Mouse (Mus musculus) c-Kit-positive CD71-positive TER-119-positive erythroid progenitor cells, embryonic 14.5 days (primary cell): Measurements from ENCODE around the gene Nav2.

ENCODE experiments used
- DNase-seq: peaks from one replicate; pipeline ENCODE4 v3.0.0-alpha.2; 2013; ENCODE audit warnings: low spot score

Nav2 gene

GRCm38 (mm10) chr7:48888751-48889150 is 19.8 kb upstream of the Nav2 start:
- no peak for DNase-seq

DNA sequence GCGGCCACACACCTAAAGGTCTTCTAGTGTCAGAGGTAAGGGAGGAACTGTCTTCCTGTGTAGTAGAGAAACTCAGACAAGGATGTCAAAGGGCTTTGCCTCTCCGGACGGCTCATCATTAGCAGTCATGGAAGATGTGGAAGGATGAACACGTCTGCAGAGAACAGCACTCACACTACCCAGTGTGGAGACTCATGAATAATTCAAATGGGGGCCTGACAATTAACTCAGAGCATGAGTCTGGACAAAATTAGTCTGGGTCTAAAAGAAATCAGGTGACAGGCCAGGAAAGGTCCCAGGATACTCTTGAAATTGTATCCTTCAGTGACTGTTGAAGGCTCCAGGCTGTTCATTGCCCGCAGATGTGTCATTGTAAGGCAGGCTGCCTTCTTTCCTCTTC is 17.5 kb upstream of the Nav2 start:
- no peak for DNase-seq

DNA sequence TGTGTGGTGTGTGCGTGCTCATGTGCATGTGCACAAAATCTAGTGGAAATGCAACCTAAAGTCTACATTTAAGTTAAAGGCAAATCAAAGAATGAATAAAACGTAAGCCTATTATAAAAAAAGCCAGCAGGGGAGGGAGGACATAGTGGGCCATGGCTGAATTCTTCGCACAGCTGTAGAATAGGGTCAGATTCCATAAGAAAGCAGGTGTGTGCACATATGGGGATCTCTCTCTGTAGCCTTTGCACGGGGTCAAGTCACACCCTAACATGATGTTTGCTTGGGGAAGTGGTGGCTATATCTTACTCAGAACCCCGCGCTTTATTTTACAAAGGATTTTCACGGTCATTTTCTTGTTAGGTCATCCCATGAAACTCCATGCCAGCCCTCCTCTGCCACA is 15.4 kb upstream of the Nav2 start:
- DNase-seq, result no peak

DNA sequence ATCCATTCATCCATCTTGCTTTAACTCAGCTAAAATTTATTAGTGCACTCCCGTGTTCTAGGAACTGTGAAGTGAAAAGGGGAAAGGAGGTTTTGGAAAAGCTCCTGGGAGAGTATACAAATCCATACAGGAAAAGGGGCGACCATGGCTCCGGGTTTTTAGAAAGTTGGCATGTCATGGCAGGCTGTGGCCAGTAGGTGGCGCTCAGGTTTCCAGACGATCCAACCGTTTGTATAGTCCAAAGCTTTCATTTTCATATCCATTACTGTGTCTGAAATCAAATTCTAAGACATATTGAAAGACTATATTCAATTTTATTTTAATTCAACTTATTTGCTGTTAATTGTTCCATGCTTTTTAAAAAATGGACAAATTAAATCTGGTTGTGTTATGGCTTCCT is 14.4 kb upstream of the Nav2 start:
- peak; percentile 60 for DNase-seq

DNA sequence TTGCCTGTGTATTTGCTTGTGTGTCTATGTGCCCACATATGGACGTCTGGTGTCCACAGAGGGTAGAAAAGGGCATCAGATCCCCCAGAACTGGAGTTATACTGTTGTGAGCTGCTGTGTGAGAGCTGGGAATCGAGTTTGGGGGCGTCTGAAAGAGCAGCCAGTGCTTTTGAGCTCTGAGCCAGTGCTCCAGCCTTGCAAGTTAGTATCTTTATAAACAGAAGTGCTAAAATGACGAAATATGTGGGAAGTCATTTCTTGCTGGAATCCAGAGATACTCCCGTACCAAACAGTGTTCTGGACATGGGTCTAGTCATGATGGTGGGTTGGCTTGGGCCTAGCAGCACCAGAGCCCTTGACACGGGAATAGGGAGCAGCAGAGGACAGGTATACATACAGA is 13.8 kb upstream of the Nav2 start:
- DNase-seq, result no peak

GRCm38 (mm10) chr7:48895475-48895874 is 13.0 kb upstream of the Nav2 start:
- no peak for DNase-seq

GRCm38 (mm10) chr7:48896051-48896450 is 12.5 kb upstream of the Nav2 start:
- no peak for DNase-seq

DNA sequence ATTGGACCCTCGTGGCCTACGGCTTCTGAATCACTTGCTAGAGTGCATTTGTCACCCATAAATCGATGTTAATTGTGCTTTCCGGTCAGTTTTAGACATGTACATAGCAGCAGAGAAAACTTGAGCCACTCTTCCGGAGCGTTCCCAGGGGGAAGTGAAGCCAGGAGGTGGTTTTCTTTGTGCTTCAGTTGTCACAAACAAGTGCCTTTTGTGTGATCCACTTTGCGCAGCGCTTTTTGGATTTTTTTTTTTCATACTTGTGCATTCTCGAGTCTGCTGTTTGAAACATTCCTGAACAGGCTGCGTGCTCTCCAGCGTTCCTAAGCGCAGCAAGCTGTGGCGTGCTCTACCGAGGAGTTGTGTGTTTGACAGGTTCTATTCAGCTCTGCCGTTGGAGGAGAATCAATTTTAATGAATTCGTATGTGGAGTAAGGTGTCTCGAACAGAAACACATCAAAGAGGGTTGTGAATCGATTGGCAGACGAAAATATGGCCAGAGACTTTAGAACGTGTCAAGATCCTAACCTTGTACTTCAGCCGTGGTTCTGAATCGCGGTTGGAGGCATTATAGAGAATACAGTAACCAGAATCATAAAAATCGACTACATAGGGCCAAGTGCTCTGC is 10.9 kb upstream of the Nav2 start:
- no peak for DNase-seq

- no peak for DNase-seq
These were observed 10.1 kb upstream of the Nav2 start for GRCm38 (mm10) chr7:48898416-48898815.

GRCm38 (mm10) chr7:48900408-48901167 is 7.9 kb upstream of the Nav2 start:
- DNase-seq, result no peak

DNA sequence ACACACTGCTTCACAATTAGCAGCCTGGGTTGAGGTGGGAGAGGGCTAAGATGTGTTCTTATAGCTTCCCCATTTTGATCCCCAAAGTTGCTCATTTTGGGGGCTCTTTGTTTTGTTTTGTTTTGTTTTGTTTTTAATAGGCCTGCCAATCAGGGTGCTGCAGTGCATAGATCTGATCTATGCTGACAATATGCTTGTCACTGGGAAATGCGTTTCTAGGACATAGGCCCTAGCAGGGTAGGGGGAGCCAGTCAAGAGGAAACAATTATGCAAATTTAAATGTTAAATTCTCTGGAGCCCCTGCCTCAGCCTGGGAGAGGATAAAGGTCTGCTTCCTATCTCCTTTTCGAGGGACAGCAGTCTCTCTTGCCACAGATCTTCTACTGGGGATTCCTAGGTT is 6.1 kb upstream of the Nav2 start:
- no peak for DNase-seq

- DNase-seq, result no peak
These were observed 791 bp downstream of the Nav2 start for GRCm38 (mm10) chr7:48909342-48909671.

DNA sequence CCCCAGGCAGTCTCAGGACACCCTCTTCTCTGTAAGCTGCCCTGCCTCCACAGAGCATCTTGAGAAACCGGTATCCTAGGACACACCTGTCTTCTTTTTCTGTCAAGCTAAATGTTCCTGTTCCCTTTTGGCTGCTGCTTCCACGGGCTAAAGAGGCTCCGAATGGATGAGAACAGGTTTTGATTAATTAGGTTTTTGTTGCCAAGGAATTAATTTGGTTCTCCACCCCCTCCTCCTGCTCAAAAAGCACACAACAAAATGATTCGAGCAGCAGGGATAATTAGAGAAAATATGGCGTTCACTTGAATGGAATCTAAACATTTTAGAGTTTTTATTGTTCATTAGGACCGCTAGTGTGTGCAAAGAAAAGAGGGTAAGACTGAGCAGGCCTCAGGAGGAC is 1.8 kb downstream of the Nav2 start:
- no peak for DNase-seq

DNA sequence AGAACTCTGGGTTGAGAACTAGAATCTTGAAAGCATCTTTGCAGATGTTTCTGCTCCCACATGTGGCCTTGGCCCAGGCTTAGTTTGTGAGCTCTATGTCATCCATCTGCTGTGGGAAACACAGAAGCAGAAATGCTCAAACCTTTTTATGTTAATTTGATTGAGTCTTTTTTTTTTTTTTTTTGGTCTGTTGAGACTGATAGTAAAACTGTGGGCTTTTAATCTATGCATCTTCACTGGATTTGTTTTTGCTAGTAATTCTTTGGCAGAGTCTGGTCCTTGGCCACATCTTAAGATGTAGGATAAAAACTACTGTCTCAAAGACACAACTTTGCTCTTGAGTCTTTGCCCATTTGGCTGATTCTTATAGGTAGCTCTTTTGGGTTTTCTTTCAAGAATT is 2.6 kb downstream of the Nav2 start:
- DNase-seq, result no peak

- DNase-seq, result no peak
These were observed 6.4 kb downstream of the Nav2 start for GRCm38 (mm10) chr7:48914630-48915506.

DNA sequence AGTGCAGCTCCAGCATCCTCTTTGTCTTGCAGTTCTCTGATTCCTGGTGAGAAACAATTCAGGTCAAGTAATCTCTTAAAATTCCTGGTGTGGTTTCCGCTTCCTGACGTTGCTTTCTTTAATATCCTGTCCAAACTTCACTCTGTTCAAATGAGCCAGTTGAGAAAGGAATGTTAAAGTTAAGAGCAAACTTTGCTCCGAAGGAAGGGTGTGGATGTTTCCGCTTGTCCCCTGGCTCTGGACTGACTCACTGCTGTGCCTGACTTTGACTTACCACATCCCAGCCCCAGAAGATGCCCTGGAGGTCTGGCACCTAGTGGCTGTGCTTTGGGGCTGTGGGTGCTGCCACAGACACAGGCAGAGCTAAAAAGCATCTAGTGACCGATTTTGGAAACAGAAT is 8.9 kb downstream of the Nav2 start:
- no peak for DNase-seq

DNA sequence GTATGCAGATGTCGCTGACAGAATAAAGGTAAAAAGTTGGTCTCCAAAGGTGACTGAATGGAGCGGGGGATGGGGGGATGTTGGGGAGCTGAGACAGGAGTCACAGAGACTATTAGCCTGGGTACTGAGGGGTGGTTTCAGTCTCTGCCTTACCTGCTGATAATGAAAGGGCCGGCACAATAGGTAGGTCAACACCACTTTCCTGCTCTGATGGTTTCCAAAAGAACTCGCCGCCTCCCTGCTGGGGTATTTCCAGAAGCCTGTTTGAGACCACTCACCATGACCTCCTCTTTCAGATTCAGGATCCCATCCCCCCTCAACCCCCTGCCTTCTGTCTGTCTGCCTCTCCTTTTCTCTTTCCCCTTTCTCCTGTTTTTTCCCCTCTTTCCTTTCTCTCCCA is 9.5 kb downstream of the Nav2 start:
- DNase-seq, result no peak

- DNase-seq, result no peak
These were observed 9.9 kb downstream of the Nav2 start for GRCm38 (mm10) chr7:48918389-48918788.

GRCm38 (mm10) chr7:48923620-48924019 is 15.1 kb downstream of the Nav2 start:
- DNase-seq, result no peak

GRCm38 (mm10) chr7:48925214-48925613 is 16.7 kb downstream of the Nav2 start:
- no peak for DNase-seq

DNA sequence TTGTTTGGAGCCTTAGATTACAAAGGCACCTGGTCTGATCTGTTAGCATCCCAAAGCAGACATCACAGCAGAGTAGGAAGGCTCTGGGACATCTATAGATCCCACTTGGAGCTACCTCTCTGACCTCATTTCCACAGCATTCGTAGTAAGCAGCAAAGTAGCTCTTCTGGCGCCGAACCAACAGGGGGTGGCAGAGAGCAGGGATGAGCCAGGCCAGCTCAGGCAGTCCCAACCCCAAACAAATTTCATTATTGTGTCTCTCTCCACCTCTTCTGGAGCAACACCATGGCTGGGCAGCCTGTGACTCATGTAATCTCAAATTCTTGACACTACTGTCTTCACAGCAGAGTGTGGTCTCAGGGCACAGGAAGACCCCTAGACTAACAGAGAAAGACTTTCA is 19.8 kb downstream of the Nav2 start:
- DNase-seq, result peak; percentile 23

DNA sequence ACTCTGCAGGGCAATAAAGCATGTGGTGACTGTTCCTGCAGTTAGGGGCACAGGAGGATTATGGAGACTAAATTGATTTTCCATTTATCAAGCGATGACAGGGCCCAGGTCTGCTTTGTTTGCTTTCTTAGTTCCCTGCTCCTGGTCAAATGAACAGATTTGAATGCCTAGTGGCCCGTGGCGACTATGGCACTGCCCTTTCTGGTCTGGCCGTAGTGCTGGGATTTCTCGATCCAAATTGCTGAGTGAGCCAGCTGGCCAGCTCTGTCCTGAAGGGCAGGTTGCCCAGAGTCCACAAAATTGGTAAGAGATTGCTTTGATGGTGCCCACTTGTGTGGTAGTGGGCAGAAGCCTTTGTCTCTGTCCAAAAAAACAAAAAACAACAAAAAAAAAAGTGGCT is 21.9 kb downstream of the Nav2 start:
- no peak for DNase-seq

- no peak for DNase-seq
These were observed 23.6 kb downstream of the Nav2 start for GRCm38 (mm10) chr7:48932138-48932537.
